Mouse (Mus musculus) cerebral cortex, adult 2 months (tissue): ENCODE data around the gene Misp.

Source experiments
- WGBS: fragments of 180-500 bp; shearing (Covaris S2); methylation state at CpG from one replicate; pipeline ENCODE4 v1.1.7; 2018; 5-methylcytosine and 5-hydroxymethylcytosine counted together

The Misp gene

DNA sequence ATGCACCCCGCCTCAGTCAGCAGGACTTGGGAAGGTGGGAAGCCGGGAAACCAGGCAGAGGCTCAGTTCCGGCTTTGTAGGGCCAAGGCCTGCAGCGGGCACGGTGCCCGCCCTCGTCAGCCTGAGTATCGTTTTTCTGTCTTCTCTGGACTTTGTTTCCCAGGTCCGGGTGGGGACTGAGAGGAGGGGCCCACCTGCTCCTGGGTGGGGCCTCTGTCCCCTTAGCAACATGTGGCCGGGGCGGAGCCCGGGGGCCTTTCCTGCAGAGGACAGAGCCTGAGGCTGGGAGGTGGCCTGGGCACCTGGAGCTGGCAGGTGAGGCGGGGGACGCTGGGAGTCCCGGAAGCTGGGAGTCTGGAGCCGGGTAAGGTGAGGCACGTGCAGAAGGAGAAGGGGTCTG is 1.6 kb downstream of the Misp start:
- 35% methylated on average over 17 of the region's 17 CpGs for WGBS

DNA sequence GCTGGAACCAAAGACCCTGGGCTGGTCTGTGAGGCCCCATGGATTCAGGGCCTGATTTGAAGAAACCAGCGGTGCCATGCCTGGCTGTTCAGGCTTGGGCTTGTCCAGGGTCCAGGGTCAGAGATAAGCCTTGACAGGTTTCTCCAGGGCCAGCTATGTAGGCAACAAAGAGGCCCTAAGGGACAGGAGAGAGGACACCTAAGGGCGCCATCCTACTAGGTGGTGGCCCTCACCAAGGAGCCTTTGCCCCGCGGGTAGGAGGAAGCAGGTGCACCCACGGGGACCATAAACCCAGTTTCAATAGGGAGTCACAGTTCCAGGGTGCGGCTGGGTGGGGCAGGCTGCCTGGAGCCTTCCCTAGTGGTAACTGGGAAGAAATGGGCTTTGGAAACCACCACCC is 2.2 kb downstream of the Misp start:
- WGBS, result 80% methylated on average over 6 of the region's 6 CpGs

DNA sequence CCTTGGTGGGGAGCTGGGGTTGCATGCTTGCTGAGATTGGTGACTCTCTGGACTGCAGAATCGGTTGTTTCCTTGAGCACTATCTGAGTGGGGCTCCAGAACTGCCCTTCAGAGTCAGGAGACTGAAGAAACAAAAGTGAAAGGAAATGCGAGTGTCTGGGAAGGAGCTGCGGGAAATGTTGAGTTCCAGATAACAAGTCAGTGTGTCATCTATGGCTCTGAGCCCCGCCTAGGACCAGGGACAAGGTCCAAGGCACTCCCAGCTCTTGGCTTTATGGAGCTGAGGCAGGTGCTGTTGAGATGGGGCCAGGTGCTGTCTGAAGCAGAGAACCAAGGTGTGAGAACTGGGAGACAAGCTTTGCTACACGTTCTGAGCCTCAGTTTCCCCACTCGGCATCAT is 3.6 kb downstream of the Misp start:
- 69% methylated on average over 6 of the region's 6 CpGs for WGBS

DNA sequence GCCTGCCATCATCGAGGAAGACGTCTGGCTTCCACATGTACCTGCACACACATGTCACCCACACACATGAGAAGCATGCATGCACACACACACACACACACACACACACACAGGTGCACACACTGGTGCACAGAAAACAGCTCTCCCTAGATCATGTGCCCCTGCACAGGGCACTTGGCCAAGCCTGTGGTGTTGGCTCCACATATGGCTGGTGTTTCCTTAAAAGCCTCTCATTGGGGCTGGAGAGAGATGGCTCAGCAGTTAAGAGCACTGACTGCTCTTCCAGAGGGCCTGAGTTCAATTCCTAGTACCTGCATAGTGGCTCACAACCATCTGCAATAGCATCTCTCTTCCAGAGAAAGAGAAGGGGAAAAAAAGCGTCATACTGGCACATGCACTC is 10.8 kb downstream of the Misp start:
- WGBS, result 90% methylated on average over 3 of the region's 3 CpGs

DNA sequence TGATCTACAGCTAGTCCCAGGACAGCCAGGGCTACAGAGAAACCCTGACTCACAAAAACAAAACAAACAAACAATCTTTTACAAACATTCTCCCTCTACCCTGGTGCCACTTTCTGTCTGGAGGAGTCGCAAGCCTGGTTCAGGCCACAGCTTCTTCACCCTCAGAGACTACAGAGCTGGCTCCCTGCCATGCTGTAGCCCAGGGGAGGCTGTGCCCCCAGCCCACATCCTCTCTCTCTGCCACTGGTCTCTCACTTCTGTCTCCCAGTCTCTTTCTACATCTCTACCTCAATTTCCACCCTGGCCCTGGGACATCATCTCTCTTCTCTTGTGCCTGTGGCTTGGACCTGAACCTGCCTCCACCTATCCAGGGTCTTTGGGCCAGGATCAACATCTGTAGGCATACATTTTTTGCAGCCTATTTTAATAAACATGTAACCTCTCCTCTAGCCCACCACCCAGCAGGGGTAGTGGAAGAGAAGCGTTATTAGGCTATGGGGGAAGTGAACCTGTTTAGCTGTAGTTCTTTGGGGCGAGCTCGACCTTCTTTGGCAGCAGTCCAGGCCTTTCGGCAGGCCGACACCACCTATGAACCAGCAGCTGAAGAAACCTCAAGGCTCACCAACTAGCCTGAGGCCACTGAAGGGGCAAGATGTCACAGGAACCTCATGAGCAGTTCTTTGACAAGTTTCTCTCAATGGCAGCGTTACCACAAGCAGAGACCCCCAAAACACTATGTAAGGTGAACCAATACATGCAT is 11.4 kb downstream of the Misp start:
- WGBS, result 65% methylated on average over 7 of the region's 7 CpGs

DNA sequence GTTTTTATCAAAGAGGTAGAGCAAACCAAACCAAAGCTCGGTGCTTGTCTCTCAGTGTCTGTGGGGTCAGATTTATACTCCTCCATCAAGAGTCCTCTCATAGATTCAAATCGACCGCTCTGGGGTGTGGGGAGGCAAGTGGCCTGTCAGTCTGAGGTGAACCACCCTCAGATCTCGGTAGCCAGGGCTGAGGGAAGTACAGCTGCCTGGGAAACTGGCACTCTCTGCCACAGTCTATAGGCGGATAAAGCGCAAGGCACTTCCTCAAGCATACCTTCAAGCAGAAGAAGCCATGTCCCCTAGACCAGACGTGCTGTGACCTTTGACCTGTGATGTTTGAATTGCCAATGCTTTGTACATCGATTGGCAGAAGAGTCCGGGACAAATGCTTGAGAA is 12.0 kb downstream of the Misp start:
- WGBS, result 87% methylated on average over 9 of the region's 9 CpGs

DNA sequence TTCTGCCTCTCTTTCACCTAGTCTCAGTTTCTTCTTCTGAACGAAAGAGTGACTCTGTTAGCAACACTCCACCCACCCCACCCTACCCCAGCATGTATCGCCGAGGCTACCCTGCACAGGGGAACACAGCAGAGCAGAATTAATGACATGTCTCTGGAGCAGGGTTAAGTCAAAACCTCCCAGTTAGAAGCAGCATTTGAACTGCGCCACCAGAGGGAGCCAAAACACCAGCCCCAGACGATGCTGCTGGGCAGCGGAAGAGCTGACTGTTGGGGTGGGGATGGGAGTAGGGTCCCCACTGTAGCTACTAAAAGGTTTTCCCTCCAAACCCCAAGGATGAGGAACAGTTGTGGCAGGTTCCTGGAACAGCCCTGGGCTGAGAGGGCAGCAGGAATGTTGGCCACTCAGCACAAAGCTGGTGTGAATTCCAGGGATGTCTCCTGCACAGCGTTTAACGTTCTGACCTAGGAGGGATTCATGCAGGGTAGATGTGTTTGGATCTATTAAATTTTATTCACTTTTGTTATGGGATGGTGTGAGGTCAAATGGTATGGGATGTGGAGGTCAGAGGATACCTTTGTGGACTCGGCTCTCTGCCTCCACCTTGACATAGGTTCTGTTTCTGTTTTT is 14.1 kb downstream of the Misp start:
- 20% methylated on average over 9 of the region's 9 CpGs for WGBS

DNA sequence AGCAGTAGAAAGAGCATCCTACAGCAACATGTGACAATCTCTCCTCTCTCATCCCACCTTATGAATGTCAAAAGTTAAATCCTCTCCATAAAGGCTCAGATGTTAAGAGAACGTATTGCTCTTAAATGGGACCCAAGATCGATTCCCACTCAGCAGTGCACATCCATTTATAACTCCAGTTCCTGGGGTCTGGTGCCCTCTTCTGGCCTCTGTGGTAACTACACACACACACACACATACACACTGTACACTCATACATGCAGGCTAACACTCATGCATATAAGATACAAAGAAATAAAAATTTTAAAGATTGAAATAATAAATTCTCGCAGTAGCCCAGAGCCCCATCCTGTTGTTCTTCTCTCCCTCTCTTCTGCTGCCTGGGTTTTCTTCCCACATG is 16.1 kb downstream of the Misp start:
- 92% methylated on average over 3 of the region's 3 CpGs for WGBS

DNA sequence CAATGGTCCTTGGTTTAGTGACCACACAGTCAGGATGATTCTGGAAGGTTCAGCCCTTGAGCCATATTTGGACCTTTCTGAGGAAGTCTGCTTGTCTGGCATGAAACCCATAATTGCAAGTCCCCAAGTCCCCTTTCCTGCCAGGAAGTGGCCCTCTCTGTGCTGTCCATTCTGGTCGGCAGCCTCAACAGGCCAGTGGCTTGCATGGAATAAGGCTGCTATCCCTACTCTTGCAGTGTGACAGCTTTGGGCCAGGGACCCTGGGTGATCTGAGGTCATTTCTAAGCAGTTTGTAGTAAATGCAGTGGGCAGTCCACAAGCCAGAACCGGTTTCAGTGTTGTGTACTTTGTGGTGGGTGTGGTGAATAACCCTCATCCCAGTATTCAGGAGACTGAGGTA is 17.4 kb downstream of the Misp start:
- 79% methylated on average over 2 of the region's 2 CpGs for WGBS

DNA sequence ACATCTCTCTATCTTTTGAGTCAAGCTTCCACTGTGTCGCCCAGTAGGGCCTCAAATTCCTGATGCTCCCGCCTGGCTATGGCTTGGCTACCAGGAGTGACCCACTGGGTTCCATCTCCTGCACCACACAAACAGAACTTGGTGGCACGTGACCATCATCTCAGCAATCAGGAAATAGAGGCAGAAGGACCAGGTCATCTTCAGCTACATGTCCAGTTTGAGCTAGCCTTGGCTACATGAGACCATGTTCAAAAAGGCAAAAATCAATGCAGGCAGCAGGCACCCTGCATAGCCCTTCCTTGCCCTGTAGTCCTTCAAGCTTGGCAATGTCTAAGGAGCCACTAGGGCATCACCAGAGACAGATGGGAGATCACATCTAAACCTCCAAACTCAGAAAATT is 19.3 kb downstream of the Misp start:
- 95% methylated on average over 3 of the region's 3 CpGs for WGBS

DNA sequence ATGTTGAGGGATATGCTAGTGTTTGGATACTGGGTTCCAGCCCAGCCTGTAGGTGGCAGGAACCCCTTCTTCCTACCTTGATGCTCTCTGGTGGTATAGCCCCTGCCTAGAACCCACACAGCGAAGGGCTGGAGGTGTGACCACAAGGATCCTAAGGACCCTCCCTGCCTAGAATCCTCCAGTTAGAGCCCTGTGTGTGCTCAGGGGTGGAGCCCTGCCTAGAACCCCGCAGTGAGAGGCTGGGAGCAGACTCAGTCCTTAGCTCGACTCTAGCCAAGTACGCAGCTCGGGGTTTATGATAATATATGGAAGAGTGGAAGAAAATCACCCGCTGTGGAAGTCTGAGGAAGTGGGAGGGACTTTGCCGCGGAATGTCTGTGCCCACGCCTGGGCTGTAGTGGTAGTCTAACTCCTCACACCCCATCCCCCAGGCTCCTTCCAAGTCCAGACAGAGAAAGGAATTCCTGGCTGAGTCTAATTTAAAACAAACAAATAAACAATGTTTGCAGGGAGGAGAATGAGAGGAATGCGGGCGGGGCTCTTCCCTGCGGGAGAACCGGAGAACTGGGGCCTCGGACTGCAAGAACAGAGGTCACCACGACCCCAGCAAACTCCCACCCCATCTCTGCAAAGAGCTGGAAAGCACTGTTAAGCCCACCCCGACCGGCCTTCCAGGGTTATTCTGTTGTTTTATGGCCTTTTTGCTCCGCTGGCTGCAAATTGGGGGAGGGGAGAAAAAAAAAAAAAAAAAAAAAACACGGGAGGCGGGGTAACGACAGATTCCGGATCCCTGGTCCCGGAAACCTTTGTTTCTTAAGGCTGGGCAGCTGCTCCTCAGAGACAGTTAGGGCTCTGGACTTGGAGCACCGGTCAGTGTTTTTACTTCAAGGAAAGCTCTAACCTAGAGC is 20.1 kb downstream of the Misp start:
- WGBS, result 4% methylated on average over 24 of the region's 24 CpGs

DNA sequence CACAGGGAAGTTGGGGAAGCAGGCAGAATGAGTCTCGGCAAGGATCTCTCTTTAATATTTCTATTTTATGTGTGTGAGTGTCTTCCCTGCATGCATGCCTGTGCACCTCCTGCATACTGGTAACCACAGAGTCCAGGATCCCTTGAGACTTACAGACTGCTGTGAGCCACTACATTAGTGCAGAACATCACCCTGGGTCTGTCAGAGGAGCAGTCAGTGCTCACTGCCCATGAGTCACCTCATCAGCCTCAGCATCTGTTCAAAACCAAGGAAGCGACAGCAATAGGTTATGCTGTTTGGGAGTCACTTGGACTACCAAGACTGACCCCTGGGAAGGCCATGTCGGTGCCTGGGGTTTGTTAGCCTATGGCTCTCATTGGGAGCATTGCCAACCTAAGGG is 21.5 kb downstream of the Misp start:
- WGBS, result 68% methylated on average over 3 of the region's 3 CpGs

DNA sequence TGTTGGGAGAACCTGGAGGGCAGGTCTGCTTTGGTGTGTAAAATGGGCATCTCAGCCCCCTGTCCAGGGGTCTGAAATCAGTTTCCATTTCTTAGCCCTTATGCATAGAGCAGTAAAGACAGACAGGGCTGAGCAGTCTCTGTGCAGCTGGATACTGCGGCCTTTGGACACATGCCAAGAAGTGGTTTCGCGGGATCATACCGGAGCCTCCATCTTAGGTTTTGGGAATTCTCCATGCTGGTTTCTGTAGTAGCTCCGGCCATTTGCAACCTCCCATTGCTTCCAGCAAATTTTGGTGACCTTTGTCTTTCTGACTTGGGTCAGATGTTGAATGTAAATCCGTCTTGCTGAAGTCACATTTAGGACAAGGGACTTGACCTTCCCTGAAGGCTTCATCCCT is 22.7 kb downstream of the Misp start:
- WGBS, result 50% methylated on average over 6 of the region's 6 CpGs

DNA sequence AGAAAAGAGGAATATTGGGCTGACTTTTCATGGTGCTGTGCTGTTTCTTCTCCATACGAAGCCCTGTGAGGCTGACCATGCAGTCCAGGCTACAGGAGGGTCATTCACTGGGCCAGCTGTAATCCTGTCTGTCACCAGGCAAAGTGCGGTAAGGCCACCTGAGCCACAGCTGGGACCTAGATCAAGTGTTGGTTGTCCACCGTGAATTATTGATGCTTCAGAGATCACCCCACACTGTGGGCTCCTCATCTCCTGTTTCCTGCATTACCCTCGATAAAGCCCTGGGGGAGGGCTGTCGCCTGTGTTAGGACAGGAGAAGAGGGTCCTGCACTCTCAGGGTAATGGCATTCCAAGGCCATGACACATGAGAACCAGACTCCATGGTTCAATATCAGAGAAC is 25.8 kb downstream of the Misp start:
- 83% methylated on average over 5 of the region's 5 CpGs for WGBS

DNA sequence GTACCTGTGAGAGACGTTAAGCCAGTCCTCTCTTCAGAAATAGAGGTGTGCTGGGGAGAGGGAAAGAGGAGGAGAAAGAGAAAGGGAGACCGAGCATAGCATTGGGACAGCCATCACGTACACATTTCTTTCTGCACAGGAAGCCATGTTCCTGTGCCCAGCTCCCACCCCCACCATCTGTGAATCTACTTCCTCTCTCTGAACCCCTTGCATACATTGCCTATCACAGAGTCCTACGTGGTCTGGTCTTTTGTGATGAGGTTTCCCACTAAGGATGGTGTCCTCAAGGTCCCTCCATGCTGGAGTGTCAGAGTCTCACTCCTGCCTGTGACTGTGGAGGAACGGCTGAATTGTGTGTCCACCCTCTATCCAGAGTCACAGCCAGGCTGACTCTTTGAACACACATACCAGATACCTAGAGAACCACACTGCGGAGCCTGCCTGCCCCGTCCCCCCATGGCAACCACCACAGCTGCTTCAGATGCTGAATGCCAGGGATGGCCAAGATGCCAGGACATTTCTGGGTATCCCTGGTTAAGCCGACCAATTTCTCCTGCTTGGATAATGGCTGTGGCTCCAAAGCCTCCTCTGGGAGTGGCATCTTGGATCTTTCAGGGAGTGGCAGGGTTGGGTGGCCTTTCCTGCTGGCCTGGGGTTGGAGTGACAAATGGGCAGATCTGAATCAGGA is 29.3 kb downstream of the Misp start:
- 78% methylated on average over 8 of the region's 8 CpGs for WGBS

DNA sequence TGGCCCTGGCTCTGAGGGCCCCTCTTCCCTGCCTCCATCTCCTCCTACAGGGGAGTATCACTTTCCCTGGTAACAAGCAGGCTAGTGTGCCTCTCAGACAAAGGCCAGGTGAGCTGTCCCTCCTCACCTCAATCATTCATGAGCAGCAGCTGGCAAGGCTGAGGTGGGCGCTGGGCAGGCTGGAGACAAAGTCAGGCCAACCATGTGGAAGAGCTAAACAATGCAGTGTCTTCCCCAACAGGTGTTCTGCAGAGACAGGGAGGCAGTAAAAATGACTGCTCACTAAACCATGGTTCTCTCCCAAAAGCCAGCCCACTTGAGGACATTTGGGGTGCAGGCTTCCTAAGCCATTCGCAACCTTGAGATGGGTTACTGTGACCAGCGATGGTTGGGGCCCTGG is 30.9 kb downstream of the Misp start:
- WGBS, result 80% methylated on average over 3 of the region's 3 CpGs

DNA sequence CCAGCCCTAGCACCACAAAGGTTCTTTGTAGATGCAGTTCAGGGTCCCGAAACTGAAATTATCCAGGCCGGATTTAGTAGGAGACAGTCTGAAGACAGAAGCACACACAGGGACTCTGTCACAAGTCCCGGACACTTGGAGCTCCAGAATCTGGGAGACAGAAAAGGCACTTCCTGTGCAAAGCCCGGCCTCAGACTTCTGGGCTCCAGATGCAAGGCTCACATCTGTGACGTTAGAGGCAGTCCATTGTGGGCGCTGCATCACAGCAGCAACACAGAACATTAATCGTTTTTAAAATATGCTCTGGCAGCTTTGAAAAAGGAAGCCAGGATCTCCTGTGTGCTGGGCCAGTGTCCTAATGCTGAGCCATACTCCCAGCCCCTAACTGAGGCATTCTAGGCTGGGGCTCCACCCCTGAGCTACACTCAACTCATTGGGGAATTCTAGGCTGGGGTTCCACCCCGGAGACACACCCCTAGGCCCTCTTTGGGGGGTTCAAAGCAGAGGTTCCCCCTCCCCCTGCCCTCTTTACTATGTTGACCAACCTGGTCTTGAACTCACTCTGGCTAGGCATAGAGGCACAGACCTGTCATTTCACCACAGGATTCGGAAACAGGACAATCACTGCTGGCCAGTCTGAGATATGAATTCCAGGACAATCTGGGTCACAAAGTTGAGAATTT is 31.5 kb downstream of the Misp start:
- WGBS, result 37% methylated on average over 9 of the region's 9 CpGs

DNA sequence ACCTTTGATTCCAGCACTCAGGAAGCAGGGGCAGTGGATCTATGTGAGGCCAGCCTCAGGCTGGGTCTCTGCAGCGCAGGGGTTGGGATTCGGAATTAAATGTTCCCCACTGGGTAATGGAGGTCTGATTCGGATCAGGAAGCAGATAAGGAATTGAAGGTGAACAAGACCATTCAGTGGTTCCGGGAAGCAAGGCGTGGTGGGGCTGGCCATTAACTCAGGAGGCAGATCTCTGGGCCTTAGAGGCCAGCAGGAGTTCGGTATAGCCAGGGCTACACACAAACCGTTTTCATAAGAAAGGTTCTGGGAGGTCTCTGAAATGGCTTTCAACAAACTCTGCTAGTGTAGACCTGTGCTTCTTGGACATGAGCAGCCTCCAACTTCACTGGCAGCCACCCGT is 32.0 kb downstream of the Misp start:
- WGBS, result 33% methylated on average over 8 of the region's 8 CpGs

DNA sequence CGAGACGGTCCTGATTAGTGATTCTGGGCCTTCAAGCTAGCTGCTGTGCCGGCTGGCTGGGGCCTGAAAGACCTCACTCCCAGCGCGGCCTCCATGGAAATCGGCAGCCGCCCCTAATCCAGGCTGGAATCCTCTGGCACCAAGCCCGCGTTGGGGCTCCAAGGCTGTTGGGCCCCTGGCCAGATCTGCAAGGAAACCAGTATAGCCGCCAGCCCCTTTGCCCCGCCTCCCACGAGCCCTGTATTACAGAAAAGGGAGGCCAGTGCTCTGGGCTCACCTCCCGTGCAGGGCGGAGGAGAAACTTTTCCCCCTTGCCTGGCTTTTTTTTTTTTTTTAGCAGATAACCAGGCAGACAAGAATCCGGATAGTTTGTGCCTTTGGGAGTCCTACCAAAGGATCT is 32.6 kb downstream of the Misp start:
- 2% methylated on average over 15 of the region's 15 CpGs for WGBS

DNA sequence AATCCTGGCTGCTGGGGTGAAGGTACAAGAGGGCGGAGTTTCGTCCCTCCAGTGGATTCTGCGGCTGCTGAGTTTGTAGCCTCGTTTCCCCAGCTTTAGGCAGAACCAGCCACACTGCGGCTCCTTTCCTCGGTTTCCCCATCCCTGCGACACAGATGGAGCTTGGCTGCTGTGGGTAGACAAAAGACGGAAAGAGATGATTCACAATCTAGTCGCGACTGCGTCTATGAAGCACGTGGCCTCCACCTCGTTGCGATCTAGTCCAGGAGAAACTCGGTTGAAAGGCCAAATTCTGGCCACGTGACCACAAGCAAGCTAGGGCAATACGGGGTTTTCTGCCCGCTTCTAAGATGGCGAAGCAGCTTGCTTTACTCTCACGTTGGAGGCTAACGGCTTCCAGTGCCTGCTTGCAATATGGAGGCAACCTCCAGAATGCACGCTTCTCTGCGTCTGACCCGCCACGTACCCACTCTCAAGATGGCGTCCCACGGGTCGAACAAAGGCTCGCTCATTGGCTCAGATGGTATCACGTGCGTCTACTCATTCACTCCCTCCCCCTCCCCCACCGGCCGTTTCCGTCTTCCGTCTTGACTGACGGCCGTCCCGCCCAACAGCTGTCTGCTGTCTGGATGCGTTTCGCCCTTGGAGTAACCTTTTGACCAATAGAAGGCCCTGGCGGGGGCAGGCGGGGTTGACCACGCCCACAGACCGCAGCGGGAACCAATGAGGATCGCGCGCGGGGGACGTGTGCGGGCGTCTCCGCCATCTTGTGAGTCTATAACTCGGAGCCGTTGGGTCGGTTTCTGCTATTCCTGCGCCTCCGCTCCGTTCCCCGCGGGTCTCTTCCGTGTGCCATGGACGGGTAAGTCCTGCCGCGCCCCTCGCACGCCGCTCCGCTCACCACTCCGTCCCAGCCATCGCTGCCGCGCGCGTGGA is 33.3 kb downstream of the Misp start, which contains the start of gene Ptbp1:
Gene Ptbp1, plus strand, starts transcription at position 568 of the 936 bp plus-strand sequence.
- WGBS, result under 1% methylated on average over 75 of the region's 75 CpGs
